Mouse (Mus musculus) left cerebral cortex, adult 11 months (tissue): Measurements from ENCODE around the gene Fam205c.

Experiments
- DNase-seq: peaks from one replicate; pipeline ENCODE4 v3.0.0; 2022; ENCODE audit warnings: low spot score

Fam205c gene

DNA sequence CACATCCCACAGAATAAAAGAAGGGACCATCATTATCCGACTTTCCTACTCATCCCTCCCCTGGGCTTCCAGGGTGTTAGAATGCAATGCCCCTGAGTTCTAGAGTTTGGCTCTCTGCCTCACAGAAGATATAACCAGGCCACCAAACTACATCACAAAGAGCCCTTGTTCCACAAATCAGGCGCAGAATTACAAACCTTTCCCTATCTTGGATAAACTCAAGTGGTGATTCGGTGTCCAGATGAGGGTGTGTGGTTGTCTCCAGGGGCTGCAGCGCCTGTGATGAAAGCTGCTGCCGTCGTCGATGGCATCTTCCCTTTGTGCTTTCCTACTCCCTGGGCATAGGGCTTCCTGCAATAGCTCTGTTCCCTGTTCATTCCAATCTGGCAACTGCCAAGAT lies at the start of gene Fam205c:
Gene Fam205c (minus strand): TSS at position 101 of the 400 bp plus-strand sequence.
- DNase-seq = no peak

DNA sequence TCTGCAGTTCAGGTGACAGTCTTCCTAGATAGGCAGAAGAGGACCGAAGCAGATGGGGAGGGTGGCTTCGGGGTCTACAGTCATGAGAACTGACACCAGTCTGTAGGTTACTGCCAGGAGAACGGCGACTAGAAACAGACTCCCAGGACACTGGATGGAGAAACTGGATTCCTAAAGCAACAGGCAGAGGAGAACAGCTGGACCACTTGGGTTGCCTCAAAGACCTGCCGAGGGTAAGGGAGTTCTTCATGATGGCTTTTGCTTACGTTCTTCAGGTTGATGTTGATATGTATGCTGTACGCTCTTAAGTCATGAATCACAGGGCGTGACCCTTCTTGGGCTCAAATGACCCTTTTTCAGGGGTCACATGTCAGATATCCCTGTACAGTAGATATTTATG lies 48.4 kb upstream of the Fam205c start:
- DNase-seq = no peak

DNA sequence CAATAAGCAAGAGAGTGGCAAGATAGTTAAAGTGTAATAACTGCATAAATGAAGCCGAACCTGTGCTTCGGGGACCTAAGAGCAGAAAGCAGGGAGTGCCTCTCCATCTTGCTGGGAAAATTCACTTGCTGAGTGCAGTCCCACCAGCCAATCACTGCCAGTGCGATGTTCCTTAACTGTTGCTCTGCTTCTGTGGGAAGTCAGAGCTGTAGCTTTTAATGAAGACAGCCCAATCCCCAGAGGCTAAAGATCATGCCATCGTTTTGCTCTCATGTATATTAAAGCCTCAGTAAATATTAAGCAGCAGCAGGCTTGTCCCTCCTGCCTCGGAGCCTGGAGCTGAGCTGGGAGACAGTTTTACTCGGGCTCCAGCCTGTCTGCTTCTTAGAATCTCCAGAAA lies 48.0 kb upstream of the Fam205c start:
- DNase-seq = no peak

DNA sequence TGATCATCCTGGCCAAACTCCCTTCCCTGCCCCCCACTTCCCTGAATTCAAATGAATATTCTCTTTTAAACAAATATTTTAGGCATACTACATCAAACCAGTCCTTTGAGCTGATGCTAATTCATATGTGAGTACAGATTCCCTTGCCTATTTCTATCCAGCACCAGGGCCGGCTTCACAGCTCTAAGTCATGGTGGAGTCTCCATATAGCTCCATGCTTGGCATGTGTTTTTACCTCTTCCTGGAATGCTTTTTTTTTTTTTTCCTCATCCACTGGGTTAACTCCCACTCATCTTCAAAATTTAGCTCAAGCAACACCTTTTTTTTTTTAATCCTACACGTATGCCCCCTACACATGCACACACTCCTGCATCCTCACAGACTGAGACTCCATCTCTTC lies 47.5 kb upstream of the Fam205c start:
- DNase-seq = no peak

DNA sequence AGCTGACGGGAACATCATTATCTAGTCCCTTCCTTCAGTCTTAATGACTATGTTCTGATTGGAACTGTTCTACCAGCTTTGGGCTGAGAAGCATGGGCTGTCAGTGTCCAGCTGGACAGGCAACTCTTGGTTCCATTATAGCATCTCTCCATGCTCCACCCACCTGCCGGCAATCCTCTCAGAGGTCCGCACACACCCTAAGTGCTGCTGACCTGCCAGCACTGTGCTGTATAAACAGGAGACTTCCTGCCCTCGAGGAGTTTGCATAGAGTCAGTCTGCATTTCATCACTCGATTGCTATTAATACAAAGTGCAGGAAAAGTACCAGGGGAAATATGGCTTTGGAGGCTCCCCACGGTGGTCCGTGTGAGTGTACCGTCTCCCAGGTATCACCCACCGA lies 46.7 kb upstream of the Fam205c start:
- no peak for DNase-seq

DNA sequence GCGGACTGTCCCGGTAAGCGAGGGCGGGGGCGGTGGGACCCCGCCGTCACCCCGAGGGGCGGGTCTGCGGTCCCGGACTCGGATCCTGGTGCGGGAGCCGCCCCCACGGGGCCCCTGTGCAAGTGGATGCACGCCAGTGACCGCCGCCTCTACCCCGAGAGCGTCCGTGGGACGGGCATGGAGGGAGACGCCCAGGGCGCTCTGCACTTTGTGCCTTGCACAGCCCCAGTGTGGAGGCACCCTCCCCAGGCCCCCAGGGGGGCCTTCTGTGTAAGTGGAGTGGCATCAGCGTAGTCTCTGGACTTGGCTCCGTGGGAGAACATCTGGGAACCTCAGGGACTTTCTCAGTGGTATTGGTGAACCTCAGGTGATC lies 43.4 kb upstream of the Fam205c start:
- DNase-seq = no peak

DNA sequence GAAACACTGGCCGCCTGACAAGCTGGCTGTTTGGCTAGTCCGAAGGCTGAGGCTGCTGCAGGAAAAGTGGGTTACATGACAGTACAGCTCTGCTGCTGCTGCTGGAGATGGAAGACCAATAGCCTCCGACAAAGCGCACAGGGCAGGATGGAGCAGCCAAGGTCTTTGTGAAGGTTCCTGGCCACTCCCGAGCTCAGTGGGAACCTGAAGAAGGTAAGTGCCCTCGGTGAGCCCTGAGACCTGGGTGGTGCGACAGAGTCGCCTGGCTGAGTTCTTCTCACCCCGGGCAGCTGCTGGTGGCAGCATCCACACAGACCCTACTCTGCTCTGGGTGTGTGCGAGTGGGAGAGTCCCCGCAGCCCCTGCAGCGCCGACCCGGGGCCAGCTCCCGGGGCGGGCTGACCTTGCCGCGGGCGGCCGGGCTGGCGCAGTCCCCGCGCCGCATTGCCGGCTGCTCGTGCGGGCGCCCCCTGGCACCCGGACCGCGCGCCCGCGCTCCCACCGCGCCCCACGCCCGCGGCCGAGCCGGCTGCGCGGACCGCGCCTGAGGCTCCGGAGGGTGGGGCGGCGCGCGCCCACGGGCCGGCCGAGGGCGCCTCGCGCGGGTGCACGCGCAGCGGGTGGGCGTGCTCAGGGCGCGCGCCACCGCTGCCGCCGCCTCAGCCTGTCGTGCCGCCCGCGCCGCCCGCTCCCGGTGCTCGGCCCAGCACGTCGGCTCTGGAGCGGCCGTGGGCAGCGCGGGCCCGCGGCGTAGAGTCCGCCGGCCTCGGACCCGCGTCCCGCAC lies 42.8 kb upstream of the Fam205c start, which contains the start of gene Phf24:
Gene Phf24 (plus strand): TSS at position 44 of the 785 bp plus-strand sequence.
- no peak for DNase-seq

DNA sequence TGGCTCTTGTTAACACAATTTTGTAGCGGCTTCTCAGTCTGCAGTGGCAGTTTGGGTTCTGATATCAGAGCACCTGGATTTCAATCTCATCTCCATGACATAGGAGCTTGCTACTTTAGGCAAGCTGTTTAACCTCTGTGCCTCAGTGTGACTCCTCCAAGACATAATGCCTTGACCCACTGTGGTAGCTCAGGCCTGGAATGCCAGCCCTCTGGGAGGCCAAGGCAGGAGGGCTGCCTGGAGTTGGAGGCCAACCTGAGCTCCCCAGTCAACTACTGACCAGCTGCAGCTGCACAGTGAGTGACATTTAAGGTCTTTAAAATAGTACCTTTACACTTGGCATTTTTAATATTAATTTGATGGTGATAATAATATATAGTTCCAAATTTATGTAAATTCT lies 41.9 kb upstream of the Fam205c start:
- DNase-seq = no peak

DNA sequence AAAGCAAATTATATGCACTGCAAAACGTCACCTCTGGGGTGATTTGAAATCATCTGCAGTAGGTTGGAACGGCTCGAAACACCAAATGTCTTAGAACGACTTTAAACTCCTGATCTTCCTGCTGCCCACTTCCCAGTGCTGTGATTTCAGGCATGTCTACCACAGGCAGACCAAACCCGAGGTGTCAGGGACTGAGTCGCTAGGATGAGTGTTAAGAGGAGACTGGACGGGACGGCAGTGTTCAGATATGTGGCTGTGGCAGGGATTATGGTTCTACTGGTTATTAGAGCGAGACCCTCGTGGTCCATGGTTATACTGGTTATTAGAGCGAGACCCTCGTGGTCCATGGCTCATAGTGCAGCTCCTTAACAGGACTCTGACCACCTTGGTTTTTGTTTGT lies 41.3 kb upstream of the Fam205c start:
- no peak for DNase-seq

DNA sequence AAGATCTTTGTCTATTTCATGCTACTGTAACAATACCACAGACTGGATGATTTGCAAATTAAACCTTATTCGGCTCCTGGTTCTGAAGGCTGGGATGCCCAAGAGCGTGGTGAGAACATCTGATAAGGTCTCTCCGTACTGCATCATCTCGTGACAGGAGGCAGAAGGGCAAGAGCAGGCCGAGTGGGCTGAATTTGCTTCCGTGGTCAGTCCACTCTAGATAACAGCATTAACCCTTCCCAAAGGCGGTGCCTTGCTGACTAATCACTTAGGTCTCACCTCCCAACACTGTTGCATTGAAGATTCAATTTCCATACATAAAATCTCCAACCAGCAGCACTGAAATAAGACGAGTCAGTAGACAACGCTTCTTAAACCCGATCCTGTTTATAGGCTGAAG lies 39.4 kb upstream of the Fam205c start:
- DNase-seq = no peak

DNA sequence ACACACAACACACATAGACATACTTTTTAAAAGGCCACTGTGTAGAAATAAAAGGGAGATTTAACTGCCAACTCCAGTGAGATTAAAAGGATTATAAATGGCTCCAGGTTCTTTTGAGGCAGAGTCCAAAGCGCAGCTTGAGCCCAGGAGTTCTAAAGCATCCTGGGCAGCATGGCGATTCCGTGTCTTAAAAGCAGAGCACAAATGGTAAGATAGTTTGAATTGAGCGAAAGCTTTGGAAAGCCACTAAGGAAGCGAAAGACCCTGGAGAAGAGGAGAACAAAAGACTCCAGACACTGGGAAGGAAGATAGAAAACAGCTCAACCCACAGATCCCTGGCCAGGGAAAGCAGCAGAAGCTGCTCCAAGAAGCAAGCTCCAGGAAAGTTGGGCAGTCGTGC lies 30.9 kb upstream of the Fam205c start:
- DNase-seq = no peak

DNA sequence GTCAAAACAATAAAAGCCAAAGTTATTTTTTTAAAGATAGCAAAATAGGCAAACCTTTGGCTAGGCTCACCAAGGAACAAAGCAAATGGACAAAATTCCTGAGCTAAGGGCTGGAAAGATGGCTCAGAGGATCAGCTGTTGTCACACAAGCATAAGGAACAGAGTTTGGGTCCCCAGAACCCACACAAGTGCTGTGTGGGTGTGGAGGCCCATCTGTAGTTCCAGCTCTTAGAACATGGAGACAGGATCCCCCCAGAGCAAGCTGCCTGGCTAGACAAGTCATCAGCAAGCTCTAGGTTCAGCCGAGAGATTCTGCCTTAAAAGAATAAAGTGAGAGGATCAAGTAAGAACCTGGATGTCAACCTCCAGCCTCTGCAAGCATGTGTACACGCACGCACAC lies 30.5 kb upstream of the Fam205c start:
- no peak for DNase-seq

DNA sequence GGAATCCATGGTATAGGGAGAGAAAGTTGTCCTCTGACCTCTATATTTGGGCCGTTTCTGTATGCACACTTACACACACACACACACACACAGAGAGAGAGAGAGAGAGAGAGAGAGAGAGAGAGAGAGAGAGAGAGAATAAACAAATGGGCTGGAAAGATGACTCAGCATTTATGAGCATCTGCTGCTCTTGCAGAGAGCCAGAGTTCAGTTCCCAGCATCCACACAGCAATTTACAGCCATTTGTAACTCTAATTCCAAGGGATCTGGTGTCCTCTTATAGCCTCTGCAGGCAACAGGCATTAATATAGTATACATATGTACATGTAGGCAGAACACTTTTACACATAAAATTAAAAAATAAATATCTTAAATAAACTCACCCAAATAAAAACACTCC lies 29.9 kb upstream of the Fam205c start:
- DNase-seq = no peak

DNA sequence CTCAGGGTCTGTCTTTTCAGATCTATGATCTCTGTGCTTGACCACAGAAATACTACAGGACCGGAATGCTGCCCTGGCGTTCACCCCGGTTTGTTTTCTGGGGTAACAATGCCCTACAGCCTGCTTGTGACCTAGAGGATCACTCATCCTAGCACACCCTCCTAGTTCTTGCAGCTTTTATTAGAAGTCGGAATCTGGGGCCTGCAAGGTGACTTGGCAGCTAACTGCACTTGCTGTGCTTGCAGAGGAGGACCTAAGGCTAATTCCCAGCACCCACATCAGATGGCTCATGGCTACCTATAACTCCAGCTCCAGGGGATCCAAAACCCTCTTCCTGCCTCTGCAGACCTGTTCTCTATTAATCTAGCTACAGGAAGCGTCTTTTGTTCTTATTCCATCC lies 28.7 kb upstream of the Fam205c start:
- DNase-seq = no peak

DNA sequence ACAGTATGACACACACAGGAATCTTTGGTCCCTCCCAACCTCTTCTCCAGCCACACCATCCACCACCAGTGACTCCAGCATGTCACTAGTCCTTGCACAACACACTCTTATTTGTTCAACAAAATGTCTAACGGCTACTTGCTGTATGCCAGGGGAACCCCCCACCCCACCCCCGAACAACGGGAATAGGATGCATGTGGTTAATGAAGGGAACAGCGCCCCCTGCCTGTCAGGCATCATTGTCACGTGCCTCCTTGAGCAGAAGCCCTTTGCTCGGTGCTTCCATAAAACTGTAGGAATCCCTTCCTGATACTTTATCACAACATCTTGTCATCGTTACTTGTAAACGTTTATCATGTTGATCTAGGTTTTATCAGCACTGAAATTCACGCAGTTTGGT lies 28.1 kb upstream of the Fam205c start:
- DNase-seq = no peak

DNA sequence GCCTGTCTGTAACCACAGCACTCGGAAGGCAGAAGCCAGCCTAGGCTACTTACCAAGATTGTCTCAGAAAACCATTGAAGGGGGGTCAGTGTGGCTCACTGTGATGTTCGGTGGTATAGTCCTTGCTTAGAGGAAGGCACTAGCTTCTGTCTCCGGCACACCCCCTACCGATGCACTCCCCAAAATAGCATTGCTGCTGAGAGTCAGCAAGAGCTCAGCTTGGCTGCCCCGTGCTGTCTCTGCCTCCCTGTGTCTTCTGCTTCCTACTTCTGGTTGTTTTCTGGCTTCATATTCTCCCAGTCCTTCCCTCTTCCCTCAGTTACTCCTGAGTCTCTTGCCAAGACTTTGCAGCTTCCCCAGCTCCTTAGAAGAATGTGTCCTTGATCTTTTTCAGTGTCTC lies 26.8 kb upstream of the Fam205c start:
- DNase-seq = no peak

DNA sequence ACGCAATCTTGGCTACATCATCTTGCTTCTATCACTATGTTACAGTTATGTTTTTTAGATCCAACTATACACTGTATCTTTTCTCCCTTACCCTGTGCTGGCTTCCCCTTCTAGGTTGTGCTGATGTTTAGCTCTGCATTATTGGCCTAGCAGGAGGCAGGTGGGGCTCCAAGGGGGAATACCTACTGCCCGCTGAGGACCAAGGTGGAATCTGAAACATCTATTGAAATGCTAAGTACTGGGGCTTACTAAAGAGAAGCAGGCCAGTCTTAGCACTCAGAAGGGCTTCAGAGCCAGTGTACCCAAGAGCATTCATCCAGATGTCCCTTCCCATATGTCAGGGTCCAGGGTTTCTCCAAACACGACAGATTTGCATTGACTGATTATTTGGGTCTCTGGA lies 24.9 kb upstream of the Fam205c start:
- no peak for DNase-seq

DNA sequence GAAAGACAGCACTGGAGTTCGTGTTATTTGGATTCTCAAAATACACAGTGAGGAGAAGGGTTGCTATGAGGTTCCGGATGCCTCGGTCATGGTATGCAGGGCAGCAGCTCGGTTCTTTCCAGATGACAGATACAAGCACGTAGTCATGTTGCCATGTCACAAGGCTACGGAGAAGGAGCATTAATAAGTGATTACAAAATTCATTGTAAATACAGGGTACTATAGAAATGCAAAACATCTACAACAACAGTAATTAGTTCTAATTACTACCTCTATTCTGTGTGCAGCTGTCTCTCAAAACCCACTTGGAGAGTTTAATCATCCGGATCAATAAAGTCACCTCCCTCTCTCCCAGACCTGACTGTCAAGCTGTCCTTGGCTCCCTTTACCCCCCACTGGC lies 21.1 kb upstream of the Fam205c start:
- no peak for DNase-seq

DNA sequence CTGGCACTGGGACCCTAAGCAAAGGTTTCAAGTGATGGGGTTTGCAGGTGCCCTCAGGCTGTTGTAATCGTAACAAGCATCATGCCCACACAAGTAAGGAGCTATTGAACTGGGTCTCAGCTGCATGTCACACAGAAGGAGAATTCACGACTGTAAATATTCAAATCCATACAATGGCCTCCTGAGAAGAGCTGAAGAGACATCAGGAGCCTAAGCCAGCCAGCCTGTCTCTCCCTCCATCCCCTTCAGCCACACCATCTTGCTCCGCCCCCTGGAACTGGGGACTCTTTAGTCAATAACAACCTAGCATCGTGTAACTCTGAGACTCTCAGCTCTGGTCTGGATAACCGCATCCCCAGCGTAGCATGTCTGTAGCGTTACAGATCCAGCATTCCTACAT lies 17.1 kb upstream of the Fam205c start:
- DNase-seq = no peak

DNA sequence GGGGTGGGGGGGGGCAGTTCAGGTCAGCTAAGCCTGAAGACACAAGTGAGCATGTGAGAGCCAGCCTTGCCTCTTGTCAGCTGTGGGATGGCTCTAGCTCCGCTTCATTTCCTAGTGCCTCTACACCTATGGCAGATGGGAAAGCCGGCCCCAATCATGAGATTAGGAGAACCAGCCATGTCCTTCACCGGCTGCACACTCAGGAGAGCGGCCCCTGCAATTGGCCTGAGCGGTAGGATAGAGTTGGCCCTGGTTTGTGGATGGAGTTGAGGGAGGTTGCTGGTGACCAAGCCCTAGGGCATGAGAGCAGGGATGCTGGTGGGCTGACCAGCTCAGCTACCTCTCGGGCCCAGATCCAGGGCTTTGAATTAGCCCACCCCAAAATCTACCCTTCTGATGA lies 14.8 kb upstream of the Fam205c start:
- no peak for DNase-seq

DNA sequence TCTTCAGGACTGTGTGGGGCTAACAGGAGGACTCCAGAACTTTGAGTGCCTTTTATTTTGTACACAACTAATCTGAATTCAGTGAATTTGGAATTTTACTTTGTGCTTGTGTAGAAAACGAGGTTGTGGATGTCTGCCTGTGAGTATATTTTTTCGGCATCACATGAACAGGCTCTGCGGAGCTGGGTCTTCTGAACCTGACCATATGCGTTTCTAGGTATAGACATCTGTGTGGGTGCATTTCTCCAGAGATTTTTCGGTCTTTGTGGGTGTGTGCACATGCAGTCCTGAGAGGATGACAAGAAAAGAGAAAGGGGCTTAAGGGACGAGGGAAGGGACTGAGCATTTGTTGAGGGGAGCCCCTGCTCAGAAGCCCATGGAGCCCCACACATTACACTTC lies 12.9 kb upstream of the Fam205c start:
- DNase-seq = peak; percentile 40

DNA sequence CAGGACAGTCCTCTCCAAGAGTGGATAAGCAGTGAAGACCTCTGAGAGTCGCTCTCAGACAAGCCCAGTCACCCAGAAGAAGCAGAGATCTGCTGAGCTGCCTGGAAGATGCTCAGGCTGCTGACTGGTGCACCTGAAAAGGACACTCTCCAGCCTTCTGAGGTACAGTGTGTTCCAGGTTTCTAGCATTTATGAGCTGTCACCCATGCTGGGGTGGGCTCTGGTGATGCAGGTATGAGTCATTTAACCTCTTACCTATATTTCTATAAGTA lies 6.6 kb upstream of the Fam205c start:
- no peak for DNase-seq

DNA sequence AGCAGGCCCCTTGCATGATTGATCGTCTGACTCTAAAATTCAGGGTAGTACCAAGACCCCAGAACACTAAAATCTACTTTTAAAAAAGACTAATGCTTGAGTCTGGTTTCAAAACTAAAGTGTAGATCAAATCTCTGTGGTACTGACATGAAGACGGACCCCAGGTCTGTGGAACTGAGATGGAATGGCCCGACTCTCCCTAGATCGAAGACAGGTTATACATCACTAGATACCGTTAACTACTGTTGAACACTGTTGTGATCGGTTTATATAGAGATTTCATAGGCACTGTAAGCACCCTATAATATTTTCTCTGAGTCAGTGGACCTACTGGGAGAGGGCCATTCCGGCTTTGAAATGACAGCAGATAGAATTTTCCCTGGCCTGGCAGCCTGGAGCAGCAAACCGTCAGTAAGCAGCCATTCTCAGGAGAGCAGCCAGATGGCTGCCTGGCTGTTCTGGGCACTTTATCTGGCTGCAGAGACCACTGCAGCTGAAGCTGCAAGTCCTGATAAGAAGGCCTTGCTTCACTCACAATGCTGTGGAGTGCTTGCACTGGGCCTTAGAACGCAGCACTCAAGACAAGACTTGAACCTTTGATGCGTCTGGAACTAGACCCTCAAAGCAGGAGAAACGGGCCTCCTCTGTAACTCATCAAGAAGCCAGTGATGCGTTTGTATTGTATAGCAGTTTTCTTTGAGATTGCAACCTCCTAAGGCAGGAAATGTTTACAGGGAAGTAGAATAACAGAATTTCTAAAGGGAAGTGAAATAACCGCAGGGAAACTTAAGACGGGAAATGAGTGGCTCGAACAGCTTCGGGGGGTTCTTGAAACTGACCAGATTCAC lies 6.0 kb upstream of the Fam205c start:
- no peak for DNase-seq

DNA sequence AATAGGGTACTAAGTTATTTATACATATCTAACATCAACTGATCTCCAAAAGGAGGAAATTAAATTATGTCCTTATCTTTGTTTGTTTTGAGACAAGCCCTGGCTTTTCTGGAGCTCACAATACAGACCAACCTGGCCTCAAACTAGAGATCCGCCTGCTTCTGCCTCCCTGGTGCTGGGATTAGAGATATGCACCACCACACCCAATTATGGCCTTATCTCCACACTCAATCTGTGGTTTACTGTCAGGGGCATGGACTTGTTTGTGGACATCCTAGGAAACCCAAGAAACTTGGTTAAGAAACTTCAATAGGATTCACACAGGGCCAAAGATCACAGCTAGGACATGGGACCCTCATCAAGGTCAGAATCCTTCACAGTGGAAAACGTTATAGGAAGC lies 3.6 kb upstream of the Fam205c start:
- DNase-seq = no peak
